Mouse (Mus musculus) bone marrow, adult 2 months (tissue): ENCODE results near the gene Slc25a12.

Experiments used
- CTCF ChIP-seq: fragments of 200-500 bp; IDR thresholded peaks from 2 replicates; pipeline ENCODE4 v1.5.1; 2011; ENCODE audit warnings: low read length, control low read depth; ENCODE audit not compliant: control insufficient read depth, insufficient read depth
- POLR2A ChIP-seq: fragments of 200-500 bp; IDR thresholded peaks from 2 replicates; pipeline ENCODE4 v1.6.1; 2011; ENCODE audit warnings: low read depth, mild to moderate bottlenecking, control low read depth, low read length, borderline replicate concordance; ENCODE audit not compliant: control insufficient read depth

DNA sequence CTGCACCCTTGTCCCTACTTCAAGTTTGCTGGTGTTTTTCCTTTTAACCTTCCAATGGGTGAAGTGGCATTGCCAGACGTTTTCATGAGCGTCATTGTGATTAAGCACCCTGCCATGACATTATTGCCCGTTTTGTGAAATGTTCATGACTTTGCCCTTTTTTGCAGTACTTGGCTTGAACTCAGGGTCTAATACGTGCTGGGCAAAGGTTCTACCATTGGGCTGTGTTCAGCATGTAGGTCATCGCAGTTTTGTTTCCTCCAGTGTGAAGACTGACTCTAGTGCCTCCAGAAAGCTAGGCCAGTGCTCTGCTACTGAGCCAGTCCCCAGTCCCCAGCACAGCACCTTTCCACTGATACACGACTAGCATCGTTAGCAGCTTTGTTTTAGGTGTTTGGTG lies 111.0 kb downstream of the Slc25a12 start:
- TF ChIP-seq POLR2A (no peak), CTCF (no peak)
